Mouse (Mus musculus): ENCODE data around the gene Lsm2. TPM values are rescaled to one million over a fixed set of nuclear protein-coding genes. Genes with fewer than 3 reads are reported as not detected.

The Lsm2 gene
- polyA plus RNA-seq, 1 experiment: 133 TPM

DNA sequence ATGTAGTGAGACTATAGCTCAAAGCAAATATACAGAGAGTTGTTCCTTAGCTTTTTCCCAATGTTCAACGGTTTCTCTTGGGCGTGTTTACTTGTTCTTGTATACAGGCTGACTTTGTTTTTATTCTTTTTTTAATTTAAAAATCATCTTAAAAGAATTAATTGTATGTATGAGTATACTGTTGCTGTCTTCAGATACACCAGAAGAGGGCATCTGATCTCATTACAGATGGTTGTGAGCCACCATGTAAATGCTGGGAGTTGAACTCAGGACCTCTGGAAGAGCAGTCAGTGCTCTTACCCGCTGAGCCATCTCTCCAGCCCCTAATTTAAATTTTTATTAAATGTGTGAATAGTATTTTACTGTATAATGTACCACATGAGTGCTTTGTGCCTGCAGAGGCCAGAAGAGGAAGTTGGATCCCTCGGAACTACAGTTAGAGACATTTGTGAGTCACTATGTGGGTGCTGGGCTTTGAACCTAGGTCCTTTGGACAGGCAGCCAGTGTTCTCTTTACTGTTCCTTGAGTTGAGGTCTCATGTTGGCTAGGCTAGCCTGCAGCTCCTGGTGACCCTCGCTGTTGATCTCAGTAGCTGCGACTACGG lies 25.8 kb downstream of the Lsm2 start:
- no peak for TF ChIP-seq FOSL1 (IDR thresholded peaks at IDR 0.05; ENCODE audit: insufficient read depth, low read length, poor library complexity, severe bottlenecking)
- no peak overlapping the region for H3ac ChIP-seq (ENCODE audit: control insufficient read depth, insufficient read length, low read depth)
- peaks cover 75% of the 10 kb centered on the region for H3K79me2 ChIP-seq (ENCODE audit: control insufficient read depth, insufficient read depth)
- no peak overlapping the region for H3K4me3 ChIP-seq (ENCODE audit: insufficient read depth, poor library complexity, severe bottlenecking)
- peaks cover 82% of the 10 kb centered on the region for H3K36me3 ChIP-seq (ENCODE audit: control insufficient read depth, insufficient read depth)
- peaks cover 51% of the 10 kb centered on the region for H3K79me3 ChIP-seq (ENCODE audit: low read depth)
- H3K27me3 ChIP-seq (ENCODE audit: control insufficient read depth, insufficient read depth, insufficient read length): no peaks in the 10 kb centered on the region

DNA sequence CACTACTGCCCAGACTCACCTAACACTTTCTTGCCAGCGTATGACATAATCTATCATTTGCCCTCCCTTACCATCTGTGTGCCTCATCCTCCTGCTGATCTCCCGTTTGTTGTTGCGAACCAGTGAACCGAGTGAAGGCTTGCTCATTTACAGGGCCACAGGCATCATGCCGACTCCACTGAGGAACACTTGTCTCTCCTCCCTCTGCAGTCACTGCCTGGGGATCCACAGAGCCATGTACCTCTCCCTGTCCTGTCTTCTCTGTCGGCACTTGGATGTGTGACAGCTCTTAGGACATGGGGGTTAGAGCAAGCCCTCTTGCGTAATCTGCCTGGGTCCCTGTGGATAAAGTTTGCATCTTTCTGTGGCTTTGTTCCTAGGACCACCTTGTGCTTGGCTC lies 27.9 kb downstream of the Lsm2 start:
- Histone ChIP-seq H3ac (ENCODE audit: control insufficient read depth, insufficient read length, low read depth) (no peak overlapping the region), H3K79me3 (ENCODE audit: low read depth) (peaks cover 32% of the 10 kb centered on the region), H3K4me3 (ENCODE audit: insufficient read depth, poor library complexity, severe bottlenecking) (no peak overlapping the region), H3K27me3 (ENCODE audit: control insufficient read depth, insufficient read depth, insufficient read length) (no peaks in the 10 kb centered on the region), H3K79me2 (ENCODE audit: control insufficient read depth, insufficient read depth) (peaks cover 54% of the 10 kb centered on the region), H3K36me3 (ENCODE audit: control insufficient read depth, insufficient read depth) (peaks cover 95% of the 10 kb centered on the region)
- no peak for TF ChIP-seq CTCF (IDR thresholded peaks at IDR 0.05; ENCODE audit: control insufficient read depth, insufficient read depth, insufficient read length)
- no peak for TF ChIP-seq MYOG (IDR thresholded peaks at IDR 0.05; ENCODE audit: control insufficient read depth, extremely low read depth, insufficient read length)
- TF ChIP-seq CEBPB (IDR thresholded peaks at IDR 0.05; ENCODE audit: low read depth): no peak
- TF ChIP-seq MAX (IDR thresholded peaks at IDR 0.05): no peak
- TF ChIP-seq MYOD1 (IDR thresholded peaks at IDR 0.05; ENCODE audit: control insufficient read depth, insufficient read length, low read depth): no peak
- no peak for TF ChIP-seq USF1 (IDR thresholded peaks at IDR 0.05; ENCODE audit: low read depth)
- no peak for TF ChIP-seq FOSL1 (IDR thresholded peaks at IDR 0.05; ENCODE audit: insufficient read depth, low read length, poor library complexity, severe bottlenecking)

DNA sequence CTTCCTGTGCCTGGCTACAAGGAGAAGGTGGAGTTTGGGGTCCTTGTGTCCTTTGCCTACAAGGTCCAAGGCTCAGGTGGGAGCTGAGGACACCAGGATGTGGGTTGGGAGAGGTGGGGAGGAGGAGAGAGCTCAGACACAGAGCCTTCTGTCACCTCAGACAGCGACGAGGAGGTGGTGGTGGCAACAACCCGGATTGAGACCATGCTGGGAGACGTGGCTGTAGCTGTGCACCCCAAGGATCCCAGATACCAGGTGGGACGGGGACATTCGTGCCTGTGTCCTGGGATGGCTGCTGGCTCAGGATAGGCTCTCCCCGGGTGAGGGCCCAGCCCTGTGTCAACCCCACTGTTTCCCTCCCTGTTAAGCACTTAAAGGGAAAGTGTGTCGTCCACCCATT lies 29.8 kb downstream of the Lsm2 start:
- Histone ChIP-seq H3K79me2 (ENCODE audit: control insufficient read depth, insufficient read depth) (peaks cover 36% of the 10 kb centered on the region), H3K79me3 (ENCODE audit: low read depth) (peaks cover 16% of the 10 kb centered on the region), H3K36me3 (ENCODE audit: control insufficient read depth, insufficient read depth) (peaks cover 92% of the 10 kb centered on the region), H3K27me3 (ENCODE audit: control insufficient read depth, insufficient read depth, insufficient read length) (no peaks in the 10 kb centered on the region), H3K4me3 (ENCODE audit: insufficient read depth, poor library complexity, severe bottlenecking) (no peak overlapping the region), H3ac (ENCODE audit: control insufficient read depth, insufficient read length, low read depth) (no peak overlapping the region)
- TF ChIP-seq MYOG (IDR thresholded peaks at IDR 0.05; ENCODE audit: control insufficient read depth, extremely low read depth, insufficient read length) (no peak), FOSL1 (IDR thresholded peaks at IDR 0.05; ENCODE audit: insufficient read depth, low read length, poor library complexity, severe bottlenecking) (no peak), USF1 (IDR thresholded peaks at IDR 0.05; ENCODE audit: low read depth) (no peak)

DNA sequence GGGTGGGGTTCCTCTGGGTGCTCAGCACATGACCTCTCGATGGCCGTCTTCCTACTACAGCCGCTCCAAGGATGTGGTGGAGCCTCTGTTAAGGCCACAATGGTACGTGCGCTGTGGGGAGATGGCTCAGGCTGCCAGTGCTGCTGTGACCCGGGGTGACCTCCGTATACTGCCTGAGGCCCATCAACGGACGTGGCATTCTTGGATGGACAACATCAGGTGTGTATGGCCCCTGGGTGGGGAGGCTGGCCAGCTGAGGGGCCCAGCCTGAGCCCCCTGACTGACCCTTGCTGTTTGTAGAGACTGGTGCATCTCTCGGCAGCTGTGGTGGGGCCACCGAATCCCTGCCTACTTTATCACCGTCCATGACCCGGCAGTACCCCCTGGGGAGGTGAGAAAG lies 30.8 kb downstream of the Lsm2 start:
- peaks cover 83% of the 10 kb centered on the region for H3K36me3 ChIP-seq (ENCODE audit: control insufficient read depth, insufficient read depth)
- H3K79me3 ChIP-seq (ENCODE audit: low read depth): peaks cover 9% of the 10 kb centered on the region
- H3ac ChIP-seq (ENCODE audit: control insufficient read depth, insufficient read length, low read depth): no peak overlapping the region
- no peaks in the 10 kb centered on the region for H3K27me3 ChIP-seq (ENCODE audit: control insufficient read depth, insufficient read depth, insufficient read length)
- TF ChIP-seq CEBPB (IDR thresholded peaks at IDR 0.05; ENCODE audit: low read depth) (no peak), MYOG (IDR thresholded peaks at IDR 0.05; ENCODE audit: control insufficient read depth, extremely low read depth, insufficient read length) (no peak), USF1 (IDR thresholded peaks at IDR 0.05; ENCODE audit: low read depth) (no peak), CTCF (IDR thresholded peaks at IDR 0.05; ENCODE audit: control insufficient read depth, insufficient read depth, insufficient read length) (no peak), FOSL1 (IDR thresholded peaks at IDR 0.05; ENCODE audit: insufficient read depth, low read length, poor library complexity, severe bottlenecking) (no peak), MYOD1 (IDR thresholded peaks at IDR 0.05; ENCODE audit: control insufficient read depth, insufficient read length, low read depth) (no peak), MAX (IDR thresholded peaks at IDR 0.05) (no peak)
- H3K79me2 ChIP-seq (ENCODE audit: control insufficient read depth, insufficient read depth): peaks cover 26% of the 10 kb centered on the region
- H3K4me3 ChIP-seq (ENCODE audit: insufficient read depth, poor library complexity, severe bottlenecking): no peak overlapping the region

DNA sequence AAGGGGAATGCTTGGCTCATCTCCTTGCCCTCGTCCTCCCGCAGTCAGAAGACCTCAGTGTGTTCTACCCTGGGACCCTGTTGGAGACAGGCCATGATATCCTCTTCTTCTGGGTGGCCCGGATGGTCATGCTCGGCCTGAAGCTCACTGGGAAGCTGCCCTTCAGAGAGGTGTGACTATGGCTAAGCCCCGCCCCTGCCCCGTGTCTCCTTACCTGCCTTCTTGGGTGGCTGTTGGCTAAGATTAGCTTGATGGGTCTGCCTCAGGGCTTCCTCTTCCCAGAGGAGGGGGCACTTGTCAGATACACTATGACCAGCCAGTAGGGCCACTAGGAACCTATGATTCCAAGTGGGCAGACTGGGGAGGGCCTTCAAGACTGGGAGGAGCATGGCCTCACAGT lies 31.6 kb downstream of the Lsm2 start:
- Histone ChIP-seq H3K36me3 (ENCODE audit: control insufficient read depth, insufficient read depth) (peaks cover 75% of the 10 kb centered on the region), H3K79me2 (ENCODE audit: control insufficient read depth, insufficient read depth) (peaks cover 18% of the 10 kb centered on the region), H3K27me3 (ENCODE audit: control insufficient read depth, insufficient read depth, insufficient read length) (no peaks in the 10 kb centered on the region), H3K79me3 (ENCODE audit: low read depth) (peaks cover 2% of the 10 kb centered on the region), H3K4me3 (ENCODE audit: insufficient read depth, poor library complexity, severe bottlenecking) (no peak overlapping the region), H3ac (ENCODE audit: control insufficient read depth, insufficient read length, low read depth) (no peak overlapping the region)
- TF ChIP-seq CEBPB (IDR thresholded peaks at IDR 0.05; ENCODE audit: low read depth) (no peak), CTCF (IDR thresholded peaks at IDR 0.05; ENCODE audit: control insufficient read depth, insufficient read depth, insufficient read length) (no peak), USF1 (IDR thresholded peaks at IDR 0.05; ENCODE audit: low read depth) (no peak), MAX (IDR thresholded peaks at IDR 0.05) (no peak), MYOD1 (IDR thresholded peaks at IDR 0.05; ENCODE audit: control insufficient read depth, insufficient read length, low read depth) (no peak), FOSL1 (IDR thresholded peaks at IDR 0.05; ENCODE audit: insufficient read depth, low read length, poor library complexity, severe bottlenecking) (no peak), MYOG (IDR thresholded peaks at IDR 0.05; ENCODE audit: control insufficient read depth, extremely low read depth, insufficient read length) (no peak)

DNA sequence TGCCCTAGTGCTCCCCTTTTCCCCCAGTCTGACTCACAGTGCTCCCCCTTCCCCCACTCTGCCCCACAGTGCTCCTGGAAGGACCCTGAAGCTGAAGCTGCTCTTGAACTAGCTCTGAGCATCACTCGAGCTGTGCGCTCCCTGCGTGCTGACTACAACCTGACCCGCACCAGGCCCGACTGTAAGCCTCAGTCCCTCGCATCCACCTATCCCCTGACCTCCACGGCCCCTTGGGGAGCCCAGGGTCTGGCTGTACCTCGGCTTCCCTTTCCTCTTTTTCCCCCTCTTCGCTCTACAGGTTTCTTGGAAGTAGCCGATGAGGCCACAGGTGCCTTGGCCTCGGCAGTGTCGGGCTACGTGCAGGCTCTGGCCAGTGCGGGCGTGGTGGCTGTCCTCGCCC lies 33.6 kb downstream of the Lsm2 start:
- Histone ChIP-seq H3K27me3 (ENCODE audit: control insufficient read depth, insufficient read depth, insufficient read length) (no peaks in the 10 kb centered on the region), H3K79me3 (ENCODE audit: low read depth) (no peaks in the 10 kb centered on the region), H3K36me3 (ENCODE audit: control insufficient read depth, insufficient read depth) (peaks cover 54% of the 10 kb centered on the region), H3K79me2 (ENCODE audit: control insufficient read depth, insufficient read depth) (no peaks in the 10 kb centered on the region), H3K4me3 (ENCODE audit: insufficient read depth, poor library complexity, severe bottlenecking) (no peak overlapping the region), H3ac (ENCODE audit: control insufficient read depth, insufficient read length, low read depth) (peak overlapping the region; percentile 11)
- TF ChIP-seq CEBPB (IDR thresholded peaks at IDR 0.05; ENCODE audit: low read depth) (no peak), MYOD1 (IDR thresholded peaks at IDR 0.05; ENCODE audit: control insufficient read depth, insufficient read length, low read depth) (no peak), MAX (IDR thresholded peaks at IDR 0.05) (no peak), CTCF (IDR thresholded peaks at IDR 0.05; ENCODE audit: control insufficient read depth, insufficient read depth, insufficient read length) (no peak), MYOG (IDR thresholded peaks at IDR 0.05; ENCODE audit: control insufficient read depth, extremely low read depth, insufficient read length) (no peak), USF1 (IDR thresholded peaks at IDR 0.05; ENCODE audit: low read depth) (no peak), FOSL1 (IDR thresholded peaks at IDR 0.05; ENCODE audit: insufficient read depth, low read length, poor library complexity, severe bottlenecking) (no peak)

Data from C2C12 (cell line).